Mouse (Mus musculus): ENCODE data around the gene Oprl1. TPM values are rescaled to one million over a fixed set of nuclear protein-coding genes. Genes with fewer than 3 reads are reported as not detected.

Gene Oprl1
- total RNA-seq (2023): not detected

GRCm38 (mm10) chr2:181714903-181715326 is at the start of gene Oprl1:
TSS of gene Oprl1 (plus strand) at chr2:181715016.

GRCm38 (mm10) chr2:181671326-181671725 is 43.5 kb upstream of the Oprl1 start, which contains the start of gene Sox18:
TSS of gene Sox18 (minus strand) at chr2:181671640.

GRCm38 (mm10) chr2:181679951-181680715 is 34.7 kb upstream of the Oprl1 start, which contains the start of gene Tcea2:
TSS of gene Tcea2 (plus strand) at chr2:181680310.

GRCm38 (mm10) chr2:181693339-181694280 is 21.2 kb upstream of the Oprl1 start, which contains the start of gene Rgs19:
TSS of gene Rgs19 (minus strand) at chr2:181693977.

GRCm38 (mm10) chr2:181698241-181698640 is 16.6 kb upstream of the Oprl1 start, which contains the start of gene Lkaaear1:
TSS of gene Lkaaear1 (minus strand) at chr2:181698442.

GRCm38 (mm10) chr2:181763006-181763830 is 48.4 kb downstream of the Oprl1 start, which contains the start of gene Myt1:
TSS of gene Myt1 (plus strand) at chr2:181763332.

Other genes starting within 250 kb of the Oprl1 start
- not detected for gene Abhd16b, start 221.8 kb upstream of the Oprl1 start, total RNA-seq (2023)
- gene Tpd52l2, start 217.9 kb upstream of the Oprl1 start, total RNA-seq (2023): 59.8 TPM
- gene Dnajc5, start 194.5 kb upstream of the Oprl1 start, total RNA-seq (2023): 112 TPM
- 126 TPM for gene Uckl1, start 130.1 kb upstream of the Oprl1 start, total RNA-seq (2023)
- gene Prpf6, start 123.1 kb upstream of the Oprl1 start, total RNA-seq (2023): 63.4 TPM
- 58.7 TPM for gene Zfp512b, start 122.2 kb upstream of the Oprl1 start, total RNA-seq (2023)
- 8.1 TPM for gene Samd10, start 115.8 kb upstream of the Oprl1 start, total RNA-seq (2023)
- gene Gm29797, start 58.0 kb upstream of the Oprl1 start, total RNA-seq (2023): not detected
- not detected for gene Sox18, start 43.4 kb upstream of the Oprl1 start, total RNA-seq (2023)
- 19.2 TPM for gene Tcea2, start 34.7 kb upstream of the Oprl1 start, total RNA-seq (2023)
- 102 TPM for gene Rgs19, start 21.0 kb upstream of the Oprl1 start, total RNA-seq (2023)
- not detected for gene Lkaaear1, start 16.6 kb upstream of the Oprl1 start, total RNA-seq (2023)
- not detected for gene Myt1, start 48.3 kb downstream of the Oprl1 start, total RNA-seq (2023)
- gene Pcmtd2, start 122.8 kb downstream of the Oprl1 start, total RNA-seq (2023): 59.2 TPM
- 11.8 TPM for gene Polr3k, start 149.3 kb downstream of the Oprl1 start, total RNA-seq (2023)

Measured in CD8-positive naive resting alpha-beta T cell, adult 57 days (primary cell).